Mouse (Mus musculus): ENCODE results near the gene Fam111a. TPM values are rescaled to one million over a fixed set of nuclear protein-coding genes. Genes with fewer than 3 reads are reported as not detected.

Fam111a gene
- polyA plus RNA-seq, 1 experiment from 2014 or later, result 19.9 TPM

GRCm38 (mm10) chr19:12608336-12608735 lies 62.8 kb downstream of the Fam111a start:
- H3K27me3 ChIP-seq (replicated peaks; ENCODE audit: control insufficient read depth, insufficient read depth, low read length), result no peaks in the 10 kb centered on the region
- H3K4me1 ChIP-seq (replicated peaks; ENCODE audit: control insufficient read depth, insufficient read depth, low read length), result no peaks in the 10 kb centered on the region
- H3K9me3 ChIP-seq (ENCODE audit: control insufficient read depth, low read length), result no peaks in the 10 kb centered on the region
- no peak overlapping the region for H3K27ac ChIP-seq (ENCODE audit: low read depth)
- no peak for ATAC-seq (replicated peaks; ENCODE audit: low FRiP score, low TSS enrichment, low read depth)
- no peaks in the 10 kb centered on the region for H3K36me3 ChIP-seq (ENCODE audit: control insufficient read depth, insufficient read depth, low read length)
- H3K9ac ChIP-seq (ENCODE audit: low read length), result no peak overlapping the region
- H3K4me2 ChIP-seq (ENCODE audit: low read length), result no peak overlapping the region
- DNase-seq (ENCODE audit: low spot score), result no peak
- H3K4me3 ChIP-seq (ENCODE audit: low read depth, low read length), result no peak overlapping the region

GRCm38 (mm10) chr19:12613646-12614045 lies 68.1 kb downstream of the Fam111a start:
- Histone ChIP-seq H3K9me3 (ENCODE audit: control insufficient read depth, low read length) (no peaks in the 10 kb centered on the region), H3K36me3 (ENCODE audit: control insufficient read depth, insufficient read depth, low read length) (no peaks in the 10 kb centered on the region), H3K9ac (ENCODE audit: low read length) (no peak overlapping the region), H3K4me3 (ENCODE audit: low read depth, low read length) (no peak overlapping the region), H3K27ac (ENCODE audit: low read depth) (no peak overlapping the region), H3K4me1 (replicated peaks; ENCODE audit: control insufficient read depth, insufficient read depth, low read length) (no peaks in the 10 kb centered on the region), H3K4me2 (ENCODE audit: low read length) (no peak overlapping the region), H3K27me3 (replicated peaks; ENCODE audit: control insufficient read depth, insufficient read depth, low read length) (no peaks in the 10 kb centered on the region)
- DNase-seq (ENCODE audit: low spot score), result no peak
- 73% methylated on average over 1 of the region's 1 CpGs for WGBS
- no peak for ATAC-seq (replicated peaks; ENCODE audit: low FRiP score, low TSS enrichment, low read depth)

GRCm38 (mm10) chr19:12633176-12633575 lies 87.6 kb downstream of the Fam111a start, which contains the start of gene Glyat:
Gene Glyat (plus strand): TSS chr19:12633308.
- ATAC-seq (replicated peaks; ENCODE audit: low FRiP score, low TSS enrichment, low read depth), result no peak
- Histone ChIP-seq H3K36me3 (ENCODE audit: control insufficient read depth, insufficient read depth, low read length) (no peaks in the 10 kb centered on the region), H3K4me2 (ENCODE audit: low read length) (no peak within 1 kb of the TSS), H3K4me1 (replicated peaks; ENCODE audit: control insufficient read depth, insufficient read depth, low read length) (no peaks in the 10 kb centered on the region), H3K4me3 (ENCODE audit: low read depth, low read length) (no peak within 1 kb of the TSS), H3K9me3 (ENCODE audit: control insufficient read depth, low read length) (no peaks in the 10 kb centered on the region), H3K9ac (ENCODE audit: low read length) (no peak within 1 kb of the TSS), H3K27ac (ENCODE audit: low read depth) (no peak within 1 kb of the TSS), H3K27me3 (replicated peaks; ENCODE audit: control insufficient read depth, insufficient read depth, low read length) (no peaks in the 10 kb centered on the region)
- 65% methylated on average over 4 of the region's 4 CpGs for WGBS
- no peak for DNase-seq (ENCODE audit: low spot score)

- H3K4me3 ChIP-seq (ENCODE audit: low read depth, low read length), result no peak overlapping the region
- 83% methylated on average over 3 of the region's 3 CpGs for WGBS
These were observed 88.7 kb downstream of the Fam111a start for GRCm38 (mm10) chr19:12634259-12634658.

GRCm38 (mm10) chr19:12634963-12635362 lies 89.4 kb downstream of the Fam111a start:
- ATAC-seq (replicated peaks; ENCODE audit: low FRiP score, low TSS enrichment, low read depth), result no peak
- no peak overlapping the region for H3K27ac ChIP-seq (ENCODE audit: low read depth)
- H3K36me3 ChIP-seq (ENCODE audit: control insufficient read depth, insufficient read depth, low read length), result no peaks in the 10 kb centered on the region
- H3K4me2 ChIP-seq (ENCODE audit: low read length), result no peak overlapping the region
- H3K4me1 ChIP-seq (replicated peaks; ENCODE audit: control insufficient read depth, insufficient read depth, low read length), result no peaks in the 10 kb centered on the region
- DNase-seq (ENCODE audit: low spot score), result no peak
- no peak overlapping the region for H3K4me3 ChIP-seq (ENCODE audit: low read depth, low read length)
- no peaks in the 10 kb centered on the region for H3K9me3 ChIP-seq (ENCODE audit: control insufficient read depth, low read length)
- no peaks in the 10 kb centered on the region for H3K27me3 ChIP-seq (replicated peaks; ENCODE audit: control insufficient read depth, insufficient read depth, low read length)
- no peak overlapping the region for H3K9ac ChIP-seq (ENCODE audit: low read length)
- WGBS, result 93% methylated on average over 4 of the region's 4 CpGs

More at GRCm38 (mm10) chr19:12634259-12634658, 88.7 kb downstream of the Fam111a start:
- Histone ChIP-seq H3K27me3 (replicated peaks; ENCODE audit: control insufficient read depth, insufficient read depth, low read length) (no peaks in the 10 kb centered on the region), H3K9ac (ENCODE audit: low read length) (no peak overlapping the region), H3K4me1 (replicated peaks; ENCODE audit: control insufficient read depth, insufficient read depth, low read length) (no peaks in the 10 kb centered on the region), H3K9me3 (ENCODE audit: control insufficient read depth, low read length) (no peaks in the 10 kb centered on the region), H3K27ac (ENCODE audit: low read depth) (no peak overlapping the region), H3K36me3 (ENCODE audit: control insufficient read depth, insufficient read depth, low read length) (no peaks in the 10 kb centered on the region), H3K4me2 (ENCODE audit: low read length) (no peak overlapping the region)
- no peak for ATAC-seq (replicated peaks; ENCODE audit: low FRiP score, low TSS enrichment, low read depth)
- DNase-seq (ENCODE audit: low spot score), result no peak

- no peaks in the 10 kb centered on the region for H3K36me3 ChIP-seq (ENCODE audit: control insufficient read depth, insufficient read depth, low read length)
- ATAC-seq (replicated peaks; ENCODE audit: low FRiP score, low TSS enrichment, low read depth), result no peak
- 67% methylated on average over 3 of the region's 3 CpGs for WGBS
- no peaks in the 10 kb centered on the region for H3K9me3 ChIP-seq (ENCODE audit: control insufficient read depth, low read length)
- no peak for DNase-seq (ENCODE audit: low spot score)
- no peak overlapping the region for H3K9ac ChIP-seq (ENCODE audit: low read length)
- H3K4me2 ChIP-seq (ENCODE audit: low read length), result no peak overlapping the region
- no peak overlapping the region for H3K4me3 ChIP-seq (ENCODE audit: low read depth, low read length)
- no peak overlapping the region for H3K27ac ChIP-seq (ENCODE audit: low read depth)
- H3K4me1 ChIP-seq (replicated peaks; ENCODE audit: control insufficient read depth, insufficient read depth, low read length), result no peaks in the 10 kb centered on the region
- no peaks in the 10 kb centered on the region for H3K27me3 ChIP-seq (replicated peaks; ENCODE audit: control insufficient read depth, insufficient read depth, low read length)
These were observed 91.3 kb downstream of the Fam111a start for GRCm38 (mm10) chr19:12636863-12637262.

GRCm38 (mm10) chr19:12638049-12638448 lies 92.5 kb downstream of the Fam111a start:
- DNase-seq (ENCODE audit: low spot score) (no peak), ATAC-seq (replicated peaks; ENCODE audit: low FRiP score, low TSS enrichment, low read depth) (no peak)
- Histone ChIP-seq H3K36me3 (ENCODE audit: control insufficient read depth, insufficient read depth, low read length) (no peaks in the 10 kb centered on the region), H3K27ac (ENCODE audit: low read depth) (no peak overlapping the region), H3K9ac (ENCODE audit: low read length) (no peak overlapping the region), H3K4me3 (ENCODE audit: low read depth, low read length) (no peak overlapping the region), H3K9me3 (ENCODE audit: control insufficient read depth, low read length) (no peaks in the 10 kb centered on the region), H3K4me2 (ENCODE audit: low read length) (no peak overlapping the region), H3K27me3 (replicated peaks; ENCODE audit: control insufficient read depth, insufficient read depth, low read length) (no peaks in the 10 kb centered on the region), H3K4me1 (replicated peaks; ENCODE audit: control insufficient read depth, insufficient read depth, low read length) (no peaks in the 10 kb centered on the region)
- WGBS, result 63% methylated on average over 1 of the region's 1 CpGs

Other genes starting within 250 kb of the Fam111a start
- not detected in 2 replicates for gene Olfr1436, start 246.6 kb upstream of the Fam111a start, polyA plus RNA-seq (2014; fragmentation: Nextera tagmentation; extraction: Ambion mirVana)
- not detected in 2 replicates for gene Olfr1437, start 220.6 kb upstream of the Fam111a start, polyA plus RNA-seq (2014; fragmentation: Nextera tagmentation; extraction: Ambion mirVana)
- gene Olfr1438-ps1, start 209.8 kb upstream of the Fam111a start, polyA plus RNA-seq (2014; fragmentation: Nextera tagmentation; extraction: Ambion mirVana), result not detected in 2 replicates
- not detected in 2 replicates for gene Olfr1440, start 158.5 kb upstream of the Fam111a start, polyA plus RNA-seq (2014; fragmentation: Nextera tagmentation; extraction: Ambion mirVana)
- not detected in 2 replicates for gene Olfr1441, start 128.3 kb upstream of the Fam111a start, polyA plus RNA-seq (2014; fragmentation: Nextera tagmentation; extraction: Ambion mirVana)
- gene Pfpl, start 117.8 kb upstream of the Fam111a start, polyA plus RNA-seq (2014; fragmentation: Nextera tagmentation; extraction: Ambion mirVana), result not detected in 2 replicates
- 0.97 and 1.1 TPM in 2 replicates for gene Mpeg1, start 85.0 kb upstream of the Fam111a start, polyA plus RNA-seq (2014; fragmentation: Nextera tagmentation; extraction: Ambion mirVana)
- 27.4 and 28.8 TPM in 2 replicates for gene Dtx4, start 44.3 kb upstream of the Fam111a start, polyA plus RNA-seq (2014; fragmentation: Nextera tagmentation; extraction: Ambion mirVana)
- not detected in 2 replicates for gene Gm4952, start 54.2 kb downstream of the Fam111a start, polyA plus RNA-seq (2014; fragmentation: Nextera tagmentation; extraction: Ambion mirVana)
- not detected in 2 replicates for gene Glyat, start 87.6 kb downstream of the Fam111a start, polyA plus RNA-seq (2014; fragmentation: Nextera tagmentation; extraction: Ambion mirVana)
- gene Olfr1442, start 124.7 kb downstream of the Fam111a start, polyA plus RNA-seq (2014; fragmentation: Nextera tagmentation; extraction: Ambion mirVana), result not detected in 2 replicates
- not detected in 2 replicates for gene Olfr1443, start 132.4 kb downstream of the Fam111a start, polyA plus RNA-seq (2014; fragmentation: Nextera tagmentation; extraction: Ambion mirVana)
- gene Keg1, start 150.0 kb downstream of the Fam111a start, polyA plus RNA-seq (2014; fragmentation: Nextera tagmentation; extraction: Ambion mirVana), result 0.32 and 0.43 TPM in 2 replicates
- gene Cntf, start 219.9 kb downstream of the Fam111a start, polyA plus RNA-seq (2014; fragmentation: Nextera tagmentation; extraction: Ambion mirVana), result 0.77 TPM in 1 of 2 replicates, not detected in the other